1 mouse cellular context compared by ENCODE assay signal in genomic region chr7:45457204-45458060, GRCm38 (mm10).
TF ChIP-seq lines count a peak whose summit lies in the region.

No protein-coding gene starts in this region.

TF ChIP-seq in MEL, 35 proteins besides CTCF, POLR2A, EP300 and RAD21 (continued from another document):
- TF ChIP-seq ZKSCAN1 (IDR thresholded peaks at IDR 0.05; ENCODE audit: low read depth, low read length) = no peak
- no peak for TF ChIP-seq KAT2A (conservative IDR thresholded peaks at IDR 0.05; ENCODE audit: low read depth, low read length)
- 0 out of 2 replicates have a peak, but pooled peaks have one; percentile 12 for TF ChIP-seq ETS1 (IDR thresholded peaks at IDR 0.05; ENCODE audit: low read depth, low read length)
- no peak for TF ChIP-seq HCFC1 (IDR thresholded peaks at IDR 0.05; ENCODE audit: low read depth, low read length)
- no peak for TF ChIP-seq USF2 (IDR thresholded peaks at IDR 0.05; ENCODE audit: borderline replicate concordance in 1 of 2, insufficient read depth in 1 of 2, low read depth in 1 of 2, low read length in 2 of 2)
- TF ChIP-seq NELFE (IDR thresholded peaks at IDR 0.05; ENCODE audit: low read depth, low read length) = peak; percentile 47; the same call in 1 of the 2 replicates
- no peak for TF ChIP-seq SIN3A (IDR thresholded peaks at IDR 0.05; ENCODE audit: low read length)
- no peak for TF ChIP-seq MEF2A (IDR thresholded peaks at IDR 0.05; ENCODE audit: extremely low read depth, insufficient replicate concordance, low read depth, low read length, poor library complexity, severe bottlenecking)
- TF ChIP-seq ELF1 (IDR thresholded peaks at IDR 0.05; ENCODE audit: low read depth, low read length) = no peak
